Comparison of ENCODE assay signal across 16 mouse cellular contexts in genomic region chr13:81013953-81014352, GRCm38 (mm10).
"Had no signal": no experiment of that assay in that cellular context is flagged by ENCODE, and none has a peak within 500 bp of the region (broad histone marks: within the 10 kb centered on the region; RNA-seq: fewer than 3 reads in every experiment).

No protein-coding gene starts in this region.

- H3K4me1 ChIP-seq: liver, embryonic 13.5 days; megakaryocyte, embryonic 14.5 days; midbrain, embryonic 15.5 days; stomach, embryonic 15.5 days had no signal

- H3K36me3 ChIP-seq: limb, embryonic 15.5 days; liver, embryonic 13.5 days; midbrain, embryonic 15.5 days; neural tube, embryonic 13.5 days; stomach, embryonic 15.5 days had no signal

- DNase-seq: kidney, adult 18-20 months; kidney, postnatal 25 days; layer of hippocampus, adult 9-11 months; layer of hippocampus, postnatal 36 days; liver, embryonic 13.5 days; liver, postnatal 0 days; lung, postnatal 14 days; right cerebral cortex, postnatal 14 days; thymus, adult 2 months; thymus, postnatal 25 days had no signal

- H3K4me3 ChIP-seq: limb, embryonic 15.5 days; liver, embryonic 13.5 days; megakaryocyte, embryonic 14.5 days; midbrain, embryonic 15.5 days; neural tube, embryonic 13.5 days; stomach, embryonic 15.5 days had no signal

- H3K4me2 ChIP-seq: limb, embryonic 15.5 days; liver, embryonic 13.5 days; midbrain, embryonic 11.5 days; midbrain, embryonic 15.5 days; neural tube, embryonic 13.5 days; stomach, embryonic 15.5 days had no signal

- H3K9ac ChIP-seq: limb, embryonic 15.5 days; liver, embryonic 13.5 days; liver, postnatal 0 days; midbrain, embryonic 15.5 days; neural tube, embryonic 13.5 days; stomach, embryonic 15.5 days had no signal

- H3K27me3 ChIP-seq: limb, embryonic 15.5 days; liver, embryonic 13.5 days; megakaryocyte, embryonic 14.5 days; midbrain, embryonic 15.5 days; neural tube, embryonic 13.5 days; stomach, embryonic 15.5 days had no signal

- H3K27ac ChIP-seq: limb, embryonic 15.5 days; liver, embryonic 13.5 days; midbrain, embryonic 15.5 days; neural tube, embryonic 13.5 days; stomach, embryonic 15.5 days had no signal

- H3K9me3 ChIP-seq: limb, embryonic 15.5 days; liver, embryonic 13.5 days; megakaryocyte, embryonic 14.5 days; midbrain, embryonic 15.5 days; neural tube, embryonic 13.5 days; stomach, embryonic 15.5 days had no signal

- ATAC-seq: liver, postnatal 0 days; midbrain, embryonic 15.5 days had no signal
